Mouse (Mus musculus) layer of hippocampus, adult 2 months (tissue): ENCODE measurements around the gene Ablim1. TPM values are rescaled to one million over a fixed set of nuclear protein-coding genes. Genes with fewer than 3 reads are reported as not detected.

Experiments
- DNase-seq, 2 experiments: peaks; one replicate each; pipeline ENCODE4 v3.0.0; 2022; ENCODE audit warnings: low spot score in 2 of 2
- H3K27ac ChIP-seq: fragments of 200-600 bp; 2 replicates; pipeline ENCODE4 v1.8.1; 2022
- H3K4me3 ChIP-seq: fragments of 200-600 bp; 2 replicates; pipeline ENCODE4 v1.8.1; 2022; ENCODE audit warnings: mild to moderate bottlenecking
- CTCF ChIP-seq: fragments of 200-600 bp; conservative IDR thresholded peaks from 2 replicates; pipeline ENCODE4 v1.8.1; 2022; ENCODE audit warnings: antibody characterized with exemption, mild to moderate bottlenecking, moderate library complexity
- total RNA-seq, 2 experiments: library from RNA; stranded (reverse); gene quantifications; 2 replicates each; pipeline ENCODE4 v1.2.3; 2021

Ablim1 gene
- total RNA-seq, 2 experiments from 2014 or later = 85.1 to 86.0 TPM

DNA sequence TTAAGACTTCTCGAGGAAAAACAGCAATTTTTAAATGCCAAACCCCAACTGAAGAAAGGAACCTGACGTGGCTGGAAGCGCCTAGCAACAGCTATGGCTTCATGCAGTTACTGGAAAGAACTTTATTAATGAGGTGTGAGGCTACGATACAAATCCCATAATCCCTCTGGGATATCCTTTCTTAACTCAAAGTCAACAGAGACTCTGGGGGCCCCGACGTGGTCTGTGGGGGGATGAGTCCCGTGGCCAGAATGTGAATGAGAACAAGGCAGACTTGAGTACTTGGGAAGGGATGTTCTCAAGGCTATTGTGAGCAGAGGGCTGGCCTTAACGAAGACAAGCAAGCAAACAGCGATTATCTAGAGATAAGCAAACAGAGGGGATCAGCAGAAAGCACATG is 58.1 kb downstream of the Ablim1 start:
- H3K27ac ChIP-seq = no peak overlapping the region
- TF ChIP-seq CTCF = no peak
- DNase-seq = no peak
- no peak overlapping the region for H3K4me3 ChIP-seq

DNA sequence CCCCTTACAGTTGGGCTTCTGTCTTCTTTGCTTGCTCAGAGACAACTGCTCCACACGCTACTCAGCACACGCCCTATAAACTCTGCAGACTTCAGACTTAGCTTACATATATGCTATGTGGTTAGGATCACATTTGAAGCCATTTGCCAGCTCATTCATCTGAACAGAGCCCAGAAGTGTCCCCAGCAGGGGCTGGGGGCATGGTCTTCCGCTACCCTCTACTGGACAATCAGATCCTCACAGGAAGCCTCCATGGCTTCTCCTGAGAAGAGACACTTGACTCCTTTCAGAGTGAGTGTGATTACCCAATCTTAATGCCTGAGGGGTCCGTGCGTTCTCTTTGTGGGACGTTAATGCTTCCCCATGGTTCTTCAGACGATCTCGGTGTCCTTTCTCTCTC is 59.6 kb downstream of the Ablim1 start:
- peak; percentile 62 for TF ChIP-seq CTCF
- Histone ChIP-seq H3K27ac (no peak overlapping the region), H3K4me3 (no peak overlapping the region)
- DNase-seq = no peak

DNA sequence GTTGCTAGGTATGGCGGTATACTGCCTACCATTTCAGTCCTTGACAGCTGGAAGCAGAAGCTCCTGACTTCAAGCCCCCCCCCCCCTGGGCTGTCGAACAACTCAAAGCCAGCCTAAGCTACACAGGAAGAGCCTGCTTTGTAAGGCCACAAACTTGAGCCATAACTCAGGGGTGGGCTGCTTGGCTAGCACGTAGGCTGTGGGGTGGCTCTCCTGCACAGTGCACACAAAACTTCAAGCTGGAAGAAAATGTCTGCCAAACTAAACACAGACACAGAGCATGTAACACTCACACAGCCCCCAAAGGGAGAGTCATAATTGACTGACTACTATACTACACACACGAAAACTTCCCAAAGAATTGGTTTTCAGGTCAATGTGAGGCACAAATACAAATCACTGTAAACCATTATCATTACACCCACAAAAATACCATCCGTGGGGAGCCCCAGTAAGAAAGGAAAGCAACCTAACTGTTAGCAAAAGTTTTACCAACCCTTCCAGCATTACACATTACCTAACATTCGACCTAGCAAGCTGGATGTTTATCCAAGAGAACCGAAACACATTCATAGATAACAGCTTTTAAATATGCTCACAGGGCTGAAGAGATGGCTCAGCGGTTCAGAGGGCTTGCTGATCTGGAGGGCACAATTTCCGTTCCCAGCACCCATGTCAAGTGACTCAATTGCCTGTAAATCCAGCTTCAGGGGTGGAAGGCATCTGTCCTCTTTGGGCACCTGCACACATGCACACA is 61.8 kb downstream of the Ablim1 start:
- no peak overlapping the region for H3K4me3 ChIP-seq
- H3K27ac ChIP-seq = no peak overlapping the region
- TF ChIP-seq CTCF = no peak
- no peak for DNase-seq

DNA sequence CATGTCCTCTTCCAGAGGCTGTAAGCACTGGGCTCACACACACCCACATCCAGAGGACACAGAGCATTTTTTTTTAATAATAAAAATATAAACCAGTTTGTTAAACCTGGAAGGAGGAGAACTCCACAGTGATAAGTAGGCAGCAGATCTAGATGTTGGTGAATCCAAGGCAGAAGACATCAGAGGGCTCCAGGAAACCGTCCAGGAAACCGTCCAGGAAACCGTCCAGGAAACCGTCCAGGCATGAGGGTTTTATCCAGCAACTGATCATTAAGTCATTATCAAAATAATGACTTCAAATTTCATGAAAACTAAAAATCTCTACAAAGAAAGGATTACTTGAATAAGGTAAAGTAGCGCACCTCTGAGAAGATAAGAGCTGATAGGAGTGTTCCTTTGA is 65.9 kb downstream of the Ablim1 start:
- H3K4me3 ChIP-seq = no peak overlapping the region
- no peak for DNase-seq
- TF ChIP-seq CTCF = no peak
- H3K27ac ChIP-seq = no peak overlapping the region

DNA sequence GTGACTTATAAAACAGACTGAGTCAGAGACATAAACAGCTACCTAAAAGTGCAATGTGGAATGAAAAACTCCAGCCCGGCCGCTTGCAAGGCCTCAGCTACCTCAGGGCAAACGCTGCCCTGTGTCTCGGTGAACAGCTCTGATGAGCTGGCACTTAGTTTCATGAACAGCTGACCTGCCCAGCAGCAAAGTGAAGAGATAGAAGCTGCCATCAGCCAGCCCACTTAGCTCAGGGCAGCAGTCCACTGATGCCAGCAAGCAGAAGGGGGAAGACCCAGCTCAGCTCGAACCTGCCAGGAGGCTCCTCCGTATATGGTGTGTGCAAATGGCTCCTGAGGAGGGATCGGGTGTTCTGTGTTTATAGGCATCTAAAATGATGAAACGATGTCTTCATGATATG is 67.5 kb downstream of the Ablim1 start:
- no peak for DNase-seq
- Histone ChIP-seq H3K4me3 (no peak overlapping the region), H3K27ac (no peak overlapping the region)
- TF ChIP-seq CTCF = no peak

DNA sequence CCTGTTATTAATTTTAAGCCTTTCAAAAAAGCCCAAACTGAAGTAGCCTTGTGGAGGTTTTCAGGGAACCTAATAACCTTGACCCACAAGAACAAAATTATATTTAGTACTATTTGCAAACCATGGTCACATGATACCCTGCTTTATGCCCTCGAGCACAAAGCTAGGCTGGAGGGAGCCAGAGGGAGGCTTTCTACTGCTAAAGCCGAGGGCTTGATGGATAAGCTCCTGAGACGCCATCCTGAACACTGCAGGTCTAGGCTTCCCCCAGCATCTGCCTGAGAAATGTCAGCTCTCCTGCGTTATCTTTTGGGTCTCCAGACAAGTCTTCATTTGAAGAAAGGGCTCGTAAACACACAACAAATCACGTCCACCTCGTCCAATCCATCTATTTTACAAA is 70.4 kb downstream of the Ablim1 start:
- H3K27ac ChIP-seq = no peak overlapping the region
- no peak for TF ChIP-seq CTCF
- no peak overlapping the region for H3K4me3 ChIP-seq
- no peak for DNase-seq

DNA sequence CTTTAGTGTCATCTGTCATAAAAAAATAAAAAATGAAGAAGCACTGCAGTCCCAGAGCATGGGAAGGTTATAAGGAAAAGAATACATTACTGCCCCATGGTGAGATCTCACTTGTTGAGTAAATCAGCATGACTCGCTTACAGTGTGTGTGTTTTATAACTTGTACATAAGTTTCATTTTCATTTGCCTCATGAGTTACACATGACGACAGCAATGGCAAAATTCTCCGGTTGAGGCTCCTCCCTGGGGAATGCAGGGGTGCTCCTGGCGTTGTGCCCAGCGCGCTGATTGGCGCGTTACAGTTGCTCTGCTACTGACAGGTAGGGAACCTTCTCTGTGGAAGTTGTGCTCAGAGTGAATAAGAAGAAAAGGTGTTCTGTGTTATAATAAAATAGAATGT is 71.1 kb downstream of the Ablim1 start:
- no peak for TF ChIP-seq CTCF
- no peak overlapping the region for H3K27ac ChIP-seq
- DNase-seq = no peak
- H3K4me3 ChIP-seq = no peak overlapping the region

DNA sequence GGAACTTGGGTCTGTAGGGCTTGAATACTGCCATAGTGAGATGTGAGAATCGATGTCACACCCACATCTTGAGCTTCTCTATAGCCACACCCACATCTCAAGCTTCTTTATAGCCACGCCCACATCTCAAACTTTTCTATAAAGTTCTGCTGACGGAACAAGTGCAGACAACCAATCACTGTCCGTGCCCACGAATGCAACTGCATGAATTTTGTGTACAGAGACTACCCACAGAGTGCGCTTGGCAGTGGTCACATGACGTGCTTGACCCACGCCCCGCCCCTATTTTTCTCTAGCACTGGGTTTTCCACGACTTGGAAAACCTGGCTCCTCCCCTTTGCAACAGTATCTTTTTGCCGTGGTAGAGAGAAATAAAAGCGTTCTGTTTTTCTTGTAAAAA is 71.5 kb downstream of the Ablim1 start:
- TF ChIP-seq CTCF = no peak
- Histone ChIP-seq H3K27ac (no peak overlapping the region), H3K4me3 (no peak overlapping the region)
- DNase-seq = no peak

DNA sequence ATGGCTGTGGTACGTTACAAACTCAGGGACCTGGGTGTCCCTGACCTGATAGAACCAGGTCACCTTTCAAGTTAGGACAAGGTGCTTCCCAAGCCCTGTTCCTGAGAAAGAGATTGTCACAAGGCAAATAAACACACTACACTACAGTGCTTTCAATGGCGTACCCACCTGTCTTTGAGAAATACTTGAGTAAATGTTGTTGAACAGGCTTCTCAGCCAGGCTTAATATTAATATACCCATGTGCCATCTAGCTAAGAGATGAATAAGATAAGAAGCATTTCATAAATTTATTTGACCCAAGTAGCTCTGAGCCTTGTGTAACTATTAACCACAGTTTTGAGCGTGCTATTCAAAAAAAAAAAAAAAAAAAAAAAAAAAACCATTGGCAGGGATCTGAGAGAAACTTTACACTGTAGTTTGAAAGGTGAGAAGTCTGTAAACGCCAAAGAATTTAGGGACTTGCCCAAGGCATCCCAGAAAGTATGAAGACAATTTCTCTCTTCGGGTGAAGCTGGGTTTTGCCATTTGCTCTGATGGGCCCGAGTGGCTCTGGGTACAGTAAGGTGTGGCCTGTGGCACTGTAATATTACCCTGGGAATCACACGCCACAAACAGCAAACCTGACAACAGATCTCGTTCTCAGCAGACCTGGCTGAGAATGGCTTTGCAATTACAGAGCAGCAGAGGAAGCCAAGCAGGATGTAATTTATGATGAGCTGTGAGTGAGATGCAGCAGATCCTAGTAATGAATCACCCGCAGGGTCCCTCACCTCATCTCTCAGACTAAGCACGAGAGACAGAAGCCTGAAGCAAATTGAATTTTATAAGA is 73.1 kb downstream of the Ablim1 start:
- H3K27ac ChIP-seq = no peak overlapping the region

DNA sequence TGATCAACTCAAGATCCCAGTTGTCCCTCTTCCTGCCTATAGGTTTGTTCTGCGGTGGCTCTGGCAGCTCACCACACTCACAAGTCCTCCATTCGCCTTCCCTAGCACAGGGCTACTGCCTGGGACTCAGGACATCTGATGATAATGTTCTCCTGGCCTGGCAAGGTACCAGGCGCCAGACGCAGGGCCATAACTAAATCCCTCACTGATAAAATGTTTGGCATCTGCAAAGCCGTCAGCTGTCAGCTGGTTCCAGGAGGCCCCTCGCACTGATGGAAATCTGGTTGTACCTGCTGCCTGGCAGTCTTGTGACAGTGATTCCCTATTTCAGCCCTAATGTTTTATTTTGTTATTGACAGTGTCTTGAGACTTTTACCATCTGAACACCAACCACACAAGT is 74.5 kb downstream of the Ablim1 start:
- Histone ChIP-seq H3K4me3 (no peak overlapping the region), H3K27ac (peak overlapping the region; percentile 69; the same call in 1 of the 2 replicates)
- no peak for TF ChIP-seq CTCF
- DNase-seq = no peak

More for the DNA sequence above, 73.1 kb downstream of the Ablim1 start:
- TF ChIP-seq CTCF = no peak
- H3K4me3 ChIP-seq = no peak overlapping the region
- no peak for DNase-seq

DNA sequence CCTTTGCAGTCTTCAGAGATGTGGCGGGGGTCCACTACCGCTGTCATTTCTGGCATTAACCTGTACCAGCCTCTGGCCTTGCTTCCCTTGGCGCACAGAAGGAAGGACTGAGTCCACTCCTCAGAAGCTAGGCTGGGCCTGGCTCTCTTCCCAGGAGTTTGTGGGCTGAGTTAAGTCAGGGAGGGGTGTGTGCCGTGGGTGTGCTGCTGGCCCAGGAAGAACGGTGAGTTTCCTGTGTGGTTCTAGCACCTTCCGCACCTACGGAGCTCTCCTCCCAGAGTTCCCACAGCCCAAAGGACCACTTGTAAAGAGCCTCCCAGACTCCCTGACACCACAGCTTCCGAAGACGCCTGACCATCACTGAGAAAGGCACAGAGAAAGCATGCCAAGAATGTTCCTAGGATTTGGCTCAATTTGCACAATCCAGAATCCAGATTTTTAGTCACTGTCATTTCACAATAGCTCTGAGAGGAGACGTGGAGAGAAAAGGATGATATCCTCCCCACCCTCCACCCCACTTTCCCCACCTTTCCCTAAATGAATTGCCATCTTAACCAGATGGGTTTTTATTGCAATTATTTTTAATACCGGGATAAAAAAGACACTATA is 75.4 kb downstream of the Ablim1 start:
- peak; percentile 45 to 60 for DNase-seq
- H3K4me3 ChIP-seq = no peak overlapping the region; the same call in 1 of the 2 replicates
- TF ChIP-seq CTCF = no peak
- H3K27ac ChIP-seq = peak overlapping the region; percentile 69; the same call in 1 of the 2 replicates

DNA sequence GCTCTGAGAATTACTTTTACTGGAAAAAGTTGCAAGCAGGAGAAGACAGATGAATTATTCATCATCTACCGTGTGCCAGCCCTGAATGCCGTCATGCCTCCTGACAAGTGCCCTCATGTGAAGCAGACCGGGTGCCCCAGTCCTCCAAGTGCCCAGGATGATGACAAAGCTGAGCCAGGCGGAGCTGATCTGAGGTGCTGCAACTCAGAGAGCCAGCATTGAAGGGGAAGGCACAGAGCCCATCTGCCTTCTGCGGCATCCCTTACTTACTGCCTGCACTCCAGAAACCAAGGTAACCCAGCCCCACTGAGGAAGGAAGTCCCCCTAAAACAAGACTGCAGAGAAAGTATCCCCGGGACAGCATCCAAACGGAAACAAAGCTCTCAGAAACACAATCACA is 76.3 kb downstream of the Ablim1 start:
- H3K27ac ChIP-seq = peak overlapping the region; percentile 69; the same call in 1 of the 2 replicates
- DNase-seq = no peak
- H3K4me3 ChIP-seq = no peak overlapping the region; the same call in 1 of the 2 replicates
- no peak for TF ChIP-seq CTCF

DNA sequence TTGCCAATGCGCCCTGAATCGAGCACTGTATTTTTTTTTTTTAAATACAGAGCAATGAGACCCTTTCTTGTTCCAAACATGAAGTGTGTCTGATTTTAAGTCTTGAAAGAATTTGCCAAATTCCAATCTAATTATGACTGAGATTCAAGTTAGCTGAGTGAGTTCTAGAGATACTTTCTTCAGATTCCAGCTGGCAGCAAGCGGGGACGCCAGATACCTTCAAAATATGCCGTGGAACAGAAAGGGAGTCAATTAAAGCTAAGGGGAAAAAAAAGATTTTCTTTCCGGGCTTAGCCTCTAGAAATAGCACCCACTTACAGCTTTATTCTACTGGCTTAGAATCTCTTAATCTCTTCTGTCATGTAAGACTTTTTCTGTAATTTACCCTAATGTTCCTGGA is 77.2 kb downstream of the Ablim1 start:
- no peak for TF ChIP-seq CTCF
- Histone ChIP-seq H3K4me3 (no peak overlapping the region), H3K27ac (no peak overlapping the region)
- DNase-seq = no peak

DNA sequence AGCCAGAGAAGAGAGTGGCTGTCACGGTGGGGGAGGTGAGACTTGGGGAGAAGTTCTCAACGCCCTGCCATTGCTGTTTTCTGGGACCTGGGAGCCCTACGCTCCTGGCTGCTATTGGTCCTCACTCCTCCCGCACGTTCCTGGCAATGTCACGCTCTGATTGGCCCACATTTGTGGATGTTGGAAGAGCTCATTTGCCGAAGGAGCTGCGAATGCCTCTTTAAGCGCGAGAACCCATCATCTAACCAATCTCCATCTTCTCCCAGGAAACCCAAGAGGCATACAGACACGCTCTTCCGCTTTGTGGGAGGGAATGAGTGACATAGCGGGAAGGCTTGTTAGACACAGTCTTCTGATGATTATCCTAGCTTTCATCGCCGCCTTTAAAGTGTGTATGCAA is 78.1 kb downstream of the Ablim1 start:
- H3K27ac ChIP-seq = no peak overlapping the region
- DNase-seq = peak in 1 of 2 experiments; percentile 13
- H3K4me3 ChIP-seq = no peak overlapping the region
- TF ChIP-seq CTCF = no peak
